Mouse (Mus musculus): Measurements from ENCODE around the gene Dnah17. TPM values are rescaled to one million over a fixed set of nuclear protein-coding genes. Genes with fewer than 3 reads are reported as not detected.

Gene Dnah17
- polyA plus RNA-seq, 1 experiment from 2014 or later: 0.13 TPM

DNA sequence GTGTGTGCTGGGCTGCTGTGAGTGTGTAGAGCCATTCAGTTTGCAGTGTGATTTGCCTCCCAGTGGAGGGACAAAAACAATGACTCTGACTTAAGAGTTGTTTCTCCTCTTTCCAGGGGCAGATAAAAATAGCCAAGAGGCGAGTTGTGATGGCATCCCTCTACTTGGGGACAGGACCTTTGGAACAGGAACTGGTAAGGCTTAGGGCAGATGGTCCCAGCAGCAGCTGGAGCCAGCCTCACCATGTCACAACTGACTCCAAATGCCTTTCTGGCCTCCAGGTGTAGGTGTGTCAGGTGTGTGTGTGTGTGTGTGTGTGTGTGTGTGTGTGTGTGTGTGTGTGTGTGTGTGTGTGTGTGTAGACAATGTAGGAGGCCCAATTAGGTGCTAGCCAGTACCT, 130.4 kb downstream of the Dnah17 start:
- H3K4me2 ChIP-seq (ENCODE audit: low read depth, low read length): no peak overlapping the region
- H3K36me3 ChIP-seq (ENCODE audit: control insufficient read depth, insufficient read depth, low read length): peaks cover 24% of the 10 kb centered on the region
- WGBS: 53% methylated on average over 1 of the region's 1 CpGs
- H3K9me3 ChIP-seq (ENCODE audit: control insufficient read depth, low read length): no peaks in the 10 kb centered on the region
- ATAC-seq: no peak
- no peak overlapping the region for H3K4me3 ChIP-seq (ENCODE audit: low read length)
- no peak overlapping the region for H3K9ac ChIP-seq (ENCODE audit: low read depth, low read length)
- no peak overlapping the region for H3K27ac ChIP-seq (ENCODE audit: low read length)
- peaks cover 33% of the 10 kb centered on the region for H3K4me1 ChIP-seq (ENCODE audit: control insufficient read depth, insufficient read depth, low read length)
- H3K27me3 ChIP-seq (replicated peaks; ENCODE audit: control insufficient read depth, insufficient read depth, low read length): no peaks in the 10 kb centered on the region

GRCm38 (mm10) chr11:117999260-117999934, 131.0 kb downstream of the Dnah17 start:
- Histone ChIP-seq H3K4me2 (ENCODE audit: low read depth, low read length) (no peak overlapping the region), H3K4me1 (ENCODE audit: control insufficient read depth, insufficient read depth, low read length) (peaks cover 40% of the 10 kb centered on the region), H3K9ac (ENCODE audit: low read depth, low read length) (no peak overlapping the region), H3K36me3 (ENCODE audit: control insufficient read depth, insufficient read depth, low read length) (peaks cover 24% of the 10 kb centered on the region), H3K9me3 (ENCODE audit: control insufficient read depth, low read length) (no peaks in the 10 kb centered on the region), H3K27me3 (replicated peaks; ENCODE audit: control insufficient read depth, insufficient read depth, low read length) (no peaks in the 10 kb centered on the region), H3K27ac (ENCODE audit: low read length) (peak overlapping the region; percentile 63; the same call in 1 of the 2 replicates), H3K4me3 (ENCODE audit: low read length) (no peak overlapping the region)
- ATAC-seq: peak; percentile 59
- WGBS: 58% methylated on average over 6 of the region's 6 CpGs

DNA sequence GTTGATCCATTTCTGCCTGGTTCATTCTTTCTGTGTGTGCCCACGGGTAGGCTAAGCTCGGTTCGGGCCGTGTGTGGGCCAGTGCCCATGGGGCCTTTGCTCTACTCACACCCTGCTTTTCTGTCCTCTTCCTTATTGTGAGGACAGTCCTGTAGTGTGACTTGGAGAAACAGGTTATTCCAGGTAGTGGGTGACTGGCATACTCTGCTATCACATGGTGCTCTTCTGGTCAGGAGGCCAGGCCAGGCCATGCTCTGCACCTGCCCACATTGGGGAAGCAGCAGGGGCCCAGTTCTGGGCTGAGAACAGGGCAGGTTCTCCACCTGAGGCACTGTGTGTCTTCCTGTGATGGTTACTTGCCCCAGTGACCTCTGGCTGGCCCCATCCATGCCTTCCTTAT, 132.1 kb downstream of the Dnah17 start:
- Histone ChIP-seq H3K9ac (ENCODE audit: low read depth, low read length) (peak overlapping the region; percentile 33), H3K36me3 (ENCODE audit: control insufficient read depth, insufficient read depth, low read length) (peaks cover 19% of the 10 kb centered on the region)

DNA sequence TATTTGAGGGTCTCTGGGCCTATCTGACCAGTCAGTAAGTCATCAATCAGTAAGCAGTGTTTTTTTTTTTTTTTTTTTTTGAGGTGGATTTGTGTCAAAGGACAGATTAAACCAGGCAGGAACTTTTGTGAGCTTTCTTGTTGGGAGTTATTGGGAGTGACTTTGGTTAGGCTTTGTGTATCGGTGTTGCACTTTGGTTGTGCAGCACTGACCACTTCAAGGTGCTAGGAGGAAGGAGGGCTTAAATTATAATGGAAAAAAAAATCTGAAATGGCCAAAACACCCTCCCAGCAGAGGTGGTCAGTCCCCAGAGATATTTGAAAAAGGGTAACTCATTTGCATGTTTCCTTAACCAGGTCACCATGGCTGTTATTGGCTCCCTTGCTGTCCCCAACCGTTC, 133.3 kb downstream of the Dnah17 start:
- H3K4me2 ChIP-seq (ENCODE audit: low read depth, low read length): no peak overlapping the region
- no peak overlapping the region for H3K27ac ChIP-seq (ENCODE audit: low read length)
- H3K4me1 ChIP-seq (ENCODE audit: control insufficient read depth, insufficient read depth, low read length): peaks cover 63% of the 10 kb centered on the region
- H3K27me3 ChIP-seq (replicated peaks; ENCODE audit: control insufficient read depth, insufficient read depth, low read length): no peaks in the 10 kb centered on the region
- H3K36me3 ChIP-seq (ENCODE audit: control insufficient read depth, insufficient read depth, low read length): peaks cover 10% of the 10 kb centered on the region
- no peaks in the 10 kb centered on the region for H3K9me3 ChIP-seq (ENCODE audit: control insufficient read depth, low read length)
- WGBS: 90% methylated on average over 2 of the region's 2 CpGs
- ATAC-seq: no peak
- no peak overlapping the region for H3K4me3 ChIP-seq (ENCODE audit: low read length)
- no peak overlapping the region for H3K9ac ChIP-seq (ENCODE audit: low read depth, low read length)

More for the DNA sequence above, 132.1 kb downstream of the Dnah17 start:
- H3K9me3 ChIP-seq (ENCODE audit: control insufficient read depth, low read length): no peaks in the 10 kb centered on the region
- H3K27me3 ChIP-seq (replicated peaks; ENCODE audit: control insufficient read depth, insufficient read depth, low read length): no peaks in the 10 kb centered on the region
- ATAC-seq: peak; percentile 71
- no peak overlapping the region for H3K4me2 ChIP-seq (ENCODE audit: low read depth, low read length)
- H3K27ac ChIP-seq (ENCODE audit: low read length): peak overlapping the region; percentile 56
- WGBS: 77% methylated on average over 4 of the region's 4 CpGs
- H3K4me3 ChIP-seq (ENCODE audit: low read length): no peak overlapping the region
- peaks cover 50% of the 10 kb centered on the region for H3K4me1 ChIP-seq (ENCODE audit: control insufficient read depth, insufficient read depth, low read length)

GRCm38 (mm10) chr11:117996066-117996465, 134.4 kb downstream of the Dnah17 start:
- no peak overlapping the region for H3K27ac ChIP-seq (ENCODE audit: low read length)
- H3K36me3 ChIP-seq (ENCODE audit: control insufficient read depth, insufficient read depth, low read length): peaks cover under 1% of the 10 kb centered on the region
- H3K9ac ChIP-seq (ENCODE audit: low read depth, low read length): no peak overlapping the region
- no peak for ATAC-seq
- no peak overlapping the region for H3K4me3 ChIP-seq (ENCODE audit: low read length)
- no peaks in the 10 kb centered on the region for H3K27me3 ChIP-seq (replicated peaks; ENCODE audit: control insufficient read depth, insufficient read depth, low read length)
- peaks cover 70% of the 10 kb centered on the region for H3K4me1 ChIP-seq (ENCODE audit: control insufficient read depth, insufficient read depth, low read length)
- H3K4me2 ChIP-seq (ENCODE audit: low read depth, low read length): no peak overlapping the region
- H3K9me3 ChIP-seq (ENCODE audit: control insufficient read depth, low read length): no peaks in the 10 kb centered on the region
- WGBS: 46% methylated on average over 3 of the region's 3 CpGs

DNA sequence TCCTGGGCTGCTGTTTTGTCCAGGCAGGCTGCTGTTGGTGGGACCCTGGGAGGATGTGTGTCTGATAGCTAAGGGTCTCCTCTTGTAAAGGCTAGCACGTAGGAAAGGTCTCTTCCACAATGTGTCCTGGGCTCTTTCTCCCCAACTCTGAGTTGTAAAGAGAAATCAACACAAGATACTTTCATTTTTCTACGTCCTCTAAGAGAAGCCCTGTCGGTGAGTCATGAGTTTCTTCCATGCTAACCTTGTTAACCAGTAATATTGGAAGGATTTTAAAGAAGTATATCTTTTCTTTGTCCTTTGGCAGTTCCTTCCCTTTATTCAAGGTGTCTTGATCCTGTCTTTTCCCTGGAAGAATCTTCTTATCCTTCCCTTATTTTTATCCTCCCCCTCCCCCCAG, 134.8 kb downstream of the Dnah17 start:
- H3K36me3 ChIP-seq (ENCODE audit: control insufficient read depth, insufficient read depth, low read length): no peaks in the 10 kb centered on the region; the same call in 1 of the 2 replicates
- ATAC-seq: no peak
- H3K27me3 ChIP-seq (replicated peaks; ENCODE audit: control insufficient read depth, insufficient read depth, low read length): no peaks in the 10 kb centered on the region
- 51% methylated on average over 3 of the region's 3 CpGs for WGBS
- H3K9ac ChIP-seq (ENCODE audit: low read depth, low read length): 0 out of 2 replicates have a peak overlapping the region, but pooled peaks have one; percentile 0
- H3K27ac ChIP-seq (ENCODE audit: low read length): peak overlapping the region; percentile 16; the same call in 1 of the 2 replicates
- no peak overlapping the region for H3K4me2 ChIP-seq (ENCODE audit: low read depth, low read length)
- no peak overlapping the region for H3K4me3 ChIP-seq (ENCODE audit: low read length)
- H3K4me1 ChIP-seq (ENCODE audit: control insufficient read depth, insufficient read depth, low read length): peaks cover 69% of the 10 kb centered on the region
- H3K9me3 ChIP-seq (ENCODE audit: control insufficient read depth, low read length): no peaks in the 10 kb centered on the region

DNA sequence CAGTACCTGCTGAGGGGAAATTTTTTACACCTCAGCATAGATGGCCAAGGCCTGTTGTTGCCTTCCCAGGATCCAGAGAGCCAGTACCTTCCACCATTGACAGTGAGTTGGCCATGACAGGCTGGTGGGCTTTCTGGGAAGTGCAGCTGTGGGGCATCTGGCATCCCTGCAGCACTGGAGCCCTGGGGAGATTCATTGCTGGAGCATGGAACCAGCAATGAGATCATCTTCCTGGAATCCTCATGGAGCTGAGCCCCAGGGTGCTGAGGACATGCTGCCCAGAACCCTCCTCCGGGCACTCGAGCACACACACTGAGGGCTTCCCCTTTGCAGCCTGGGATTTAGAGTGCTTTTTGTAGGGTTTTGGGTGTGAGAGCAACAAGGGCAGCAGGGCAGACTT, 135.2 kb downstream of the Dnah17 start:
- ATAC-seq: no peak
- no peak overlapping the region for H3K4me3 ChIP-seq (ENCODE audit: low read length)
- WGBS: 52% methylated on average over 2 of the region's 2 CpGs
- H3K9me3 ChIP-seq (ENCODE audit: control insufficient read depth, low read length): no peaks in the 10 kb centered on the region
- peak overlapping the region; percentile 16; the same call in 1 of the 2 replicates for H3K27ac ChIP-seq (ENCODE audit: low read length)
- peaks cover 73% of the 10 kb centered on the region for H3K4me1 ChIP-seq (ENCODE audit: control insufficient read depth, insufficient read depth, low read length)
- no peaks in the 10 kb centered on the region for H3K27me3 ChIP-seq (replicated peaks; ENCODE audit: control insufficient read depth, insufficient read depth, low read length)
- H3K36me3 ChIP-seq (ENCODE audit: control insufficient read depth, insufficient read depth, low read length): no peaks in the 10 kb centered on the region; the same call in 1 of the 2 replicates
- H3K4me2 ChIP-seq (ENCODE audit: low read depth, low read length): no peak overlapping the region
- H3K9ac ChIP-seq (ENCODE audit: low read depth, low read length): 0 out of 2 replicates have a peak overlapping the region, but pooled peaks have one; percentile 0

GRCm38 (mm10) chr11:117994250-117995057, 136.0 kb downstream of the Dnah17 start:
- Histone ChIP-seq H3K9me3 (ENCODE audit: control insufficient read depth, low read length) (no peaks in the 10 kb centered on the region), H3K27ac (ENCODE audit: low read length) (peak overlapping the region; percentile 75), H3K4me2 (ENCODE audit: low read depth, low read length) (no peak overlapping the region), H3K4me1 (ENCODE audit: control insufficient read depth, insufficient read depth, low read length) (peaks cover 75% of the 10 kb centered on the region), H3K9ac (ENCODE audit: low read depth, low read length) (peak overlapping the region; percentile 48), H3K27me3 (replicated peaks; ENCODE audit: control insufficient read depth, insufficient read depth, low read length) (no peaks in the 10 kb centered on the region), H3K4me3 (ENCODE audit: low read length) (no peak overlapping the region), H3K36me3 (ENCODE audit: control insufficient read depth, insufficient read depth, low read length) (no peaks in the 10 kb centered on the region; the same call in 1 of the 2 replicates)
- 39% methylated on average over 9 of the region's 9 CpGs for WGBS
- ATAC-seq: no peak
